Mouse (Mus musculus) CD4-positive naive resting alpha-beta T cell, adult 57 days (primary cell): Measurements from ENCODE around the gene Zkscan4. TPM values are rescaled to one million over a fixed set of nuclear protein-coding genes. Genes with fewer than 3 reads are reported as not detected.

Experiments used
- total RNA-seq: library from RNA; stranded (reverse); gene quantifications from one replicate; pipeline ENCODE4 v1.2.4, GENCODE M21; 2023

The Zkscan4 gene
- not detected for total RNA-seq

GRCm38 (mm10) chr13:21478759-21479670 lies at the start of gene Zkscan4, which contains the start of gene Gm10065:
Gene Zkscan4 (plus strand): TSS chr13:21478907.
Gene Gm10065 (minus strand): TSS chr13:21479441.

GRCm38 (mm10) chr13:21440503-21441206 lies 38.1 kb upstream of the Zkscan4 start, which contains the start of gene Pgbd1:
Gene Pgbd1 (minus strand): TSS chr13:21441058.

GRCm38 (mm10) chr13:21453449-21453848 lies 25.3 kb upstream of the Zkscan4 start, which contains the start of gene Zscan26:
Gene Zscan26 (minus strand): TSS chr13:21453730.

GRCm38 (mm10) chr13:21468061-21469019 lies 10.4 kb upstream of the Zkscan4 start, which contains the start of gene Nkapl:
Gene Nkapl (minus strand): TSS chr13:21468509.

GRCm38 (mm10) chr13:21495080-21495479 lies 16.4 kb downstream of the Zkscan4 start, which contains the start of gene AK157302:
Gene AK157302 (plus strand): TSS chr13:21495223.

GRCm38 (mm10) chr13:21501182-21501581 lies 22.5 kb downstream of the Zkscan4 start, which contains the start of gene Gm11273:
Gene Gm11273 (minus strand): TSS chr13:21501418.

GRCm38 (mm10) chr13:21530781-21531201 lies 52.1 kb downstream of the Zkscan4 start, which contains the start of gene Zkscan8:
Gene Zkscan8 (minus strand): TSS chr13:21531120.

Other genes with a start within 250 kb of the Zkscan4 start
- not detected for gene Gpx5, start 186.2 kb upstream of the Zkscan4 start, total RNA-seq
- gene Gpx6, start 166.8 kb upstream of the Zkscan4 start, total RNA-seq, result not detected
- not detected for gene Olfr1367, start 132.0 kb upstream of the Zkscan4 start, total RNA-seq
- 6.0 TPM for gene Zscan12, start 116.1 kb upstream of the Zkscan4 start, total RNA-seq
- 57.3 TPM for gene Zkscan3, start 76.2 kb upstream of the Zkscan4 start, total RNA-seq
- gene Pgbd1, start 37.8 kb upstream of the Zkscan4 start, total RNA-seq, result not detected
- gene Zscan26, start 25.2 kb upstream of the Zkscan4 start, total RNA-seq, result 58.2 TPM
- not detected for gene Nkapl, start 10.4 kb upstream of the Zkscan4 start, total RNA-seq
- not detected for gene Gm10065, start 534 bp downstream of the Zkscan4 start, total RNA-seq
- gene AK157302, start 16.3 kb downstream of the Zkscan4 start, total RNA-seq, result 5.1 TPM
- gene Gm11273, start 22.5 kb downstream of the Zkscan4 start, total RNA-seq, result 17.7 TPM
- 9.6 TPM for gene Zkscan8, start 52.2 kb downstream of the Zkscan4 start, total RNA-seq
- not detected for gene Olfr1366, start 63.9 kb downstream of the Zkscan4 start, total RNA-seq
- gene Olfr1535, start 81.0 kb downstream of the Zkscan4 start, total RNA-seq, result not detected
- gene Olfr1364, start 102.9 kb downstream of the Zkscan4 start, total RNA-seq, result not detected
- not detected for gene Olfr1362, start 135.1 kb downstream of the Zkscan4 start, total RNA-seq
- gene Olfr11, start 163.6 kb downstream of the Zkscan4 start, total RNA-seq, result not detected
- not detected for gene Olfr1361, start 184.5 kb downstream of the Zkscan4 start, total RNA-seq
- gene Olfr1360, start 198.5 kb downstream of the Zkscan4 start, total RNA-seq, result not detected
- not detected for gene Olfr1359, start 219.2 kb downstream of the Zkscan4 start, total RNA-seq
- gene Hist1h2bl, start 237.2 kb downstream of the Zkscan4 start, total RNA-seq, result 28.4 TPM
- gene Hist1h2ai, start 237.5 kb downstream of the Zkscan4 start, total RNA-seq, result 48.8 TPM
- 99.8 TPM for gene Hist1h3h, start 238.8 kb downstream of the Zkscan4 start, total RNA-seq
- 6.3 TPM for gene Hist1h2bm, start 243.1 kb downstream of the Zkscan4 start, total RNA-seq